Mouse (Mus musculus): Measurements from ENCODE around the gene Clec18a.

- no peak for TF ChIP-seq POLR2A (IDR thresholded peaks at IDR 0.05; ENCODE audit: borderline replicate concordance, low read depth, low read length)
- TF ChIP-seq CTCF (IDR thresholded peaks at IDR 0.05; ENCODE audit: low read depth, low read length): no peak
These were observed 35.4 kb downstream of the Clec18a start for GRCm38 (mm10) chr8:111056691-111057293.

Measured in bone marrow macrophage, adult 2 months (primary cell).